Mouse (Mus musculus): ENCODE measurements around the gene Abca1.

DNA sequence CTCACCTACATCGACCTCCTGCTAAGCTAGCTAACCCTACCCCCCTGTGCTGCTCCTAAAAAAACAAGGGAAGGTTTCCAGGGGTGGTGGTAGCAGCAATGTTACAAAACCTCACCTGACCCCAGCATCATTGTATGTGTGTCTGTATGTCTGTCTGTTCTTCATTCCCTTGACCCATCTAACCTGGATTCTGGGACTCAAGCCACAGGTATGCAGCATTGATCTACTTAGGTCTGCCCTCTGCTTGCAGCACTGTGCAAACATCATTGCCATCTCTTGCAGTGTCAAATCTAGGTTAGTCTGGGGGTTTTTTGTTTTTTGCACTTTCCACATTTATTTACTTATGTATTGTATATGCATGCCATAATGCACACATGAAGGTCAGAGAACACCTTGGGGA is 141.3 kb downstream of the Abca1 start:
- TF ChIP-seq CTCF (IDR thresholded peaks at IDR 0.05; ENCODE audit: low read depth) (no peak), EP300 (IDR thresholded peaks at IDR 0.05; ENCODE audit: low read depth) (no peak)

All from heart, postnatal 0 days (tissue).